8 mouse cellular contexts compared by ENCODE assay signal in the genomic region with DNA sequence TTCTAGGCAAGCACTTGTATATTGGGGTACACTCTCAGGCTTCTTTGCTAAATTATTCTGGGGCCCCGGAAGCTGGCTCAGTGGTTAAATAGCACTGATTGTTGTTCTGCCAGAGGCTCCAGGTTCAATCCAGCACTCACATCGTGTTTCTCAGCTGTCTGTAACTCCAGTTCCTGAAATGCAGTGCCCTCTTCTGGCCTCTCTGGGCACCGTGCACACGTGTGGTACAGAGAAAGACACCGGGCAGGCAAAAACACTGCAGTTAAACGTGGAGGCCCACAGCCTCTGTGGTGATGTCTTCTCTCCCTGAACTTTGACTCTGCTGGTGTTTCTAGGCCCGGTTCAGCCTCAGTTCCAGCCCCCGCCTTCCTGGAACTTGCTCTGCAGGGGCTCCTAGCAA. TPM values are rescaled to one million over a fixed set of nuclear protein-coding genes. Genes with fewer than 3 reads are reported as not detected.
DNase-seq lines count a peak whose midpoint lies in the region; ATAC-seq and TF ChIP-seq lines count a peak whose summit lies in the region.

No protein-coding gene starts in this region.

- H3K36me3 ChIP-seq in hindbrain, postnatal 0 days (ENCODE audit: insufficient read depth, low read length) = no peaks in the 10 kb centered on the region
- H3K36me3 ChIP-seq in hindbrain, embryonic 16.5 days (ENCODE audit: control insufficient read depth, insufficient read depth, low read length) = no peaks in the 10 kb centered on the region
- no peaks in the 10 kb centered on the region for H3K36me3 ChIP-seq in ES-E14 (ENCODE audit: control insufficient read depth, insufficient read depth, low read length, poor library complexity, severe bottlenecking)
- H3K36me3 ChIP-seq in midbrain, postnatal 0 days (ENCODE audit: insufficient read depth, low read length) = no peaks in the 10 kb centered on the region

- in situ Hi-C loops in ES-E14 (cut with MboI; ENCODE audit: low sequenced_read_pairs in 2 of 2, unreplicated experiment in 2 of 2) = no loop called here

- intact Hi-C loops in heart, postnatal 36 days (cut with DNase I) = no loop called here

- no peak overlapping the region for H3K4me2 ChIP-seq in hindbrain, postnatal 0 days (ENCODE audit: low read depth, low read length)
- no peak overlapping the region for H3K4me2 ChIP-seq in hindbrain, embryonic 16.5 days (ENCODE audit: low read length)
- H3K4me2 ChIP-seq in midbrain, postnatal 0 days (ENCODE audit: low read depth, low read length, poor library complexity, severe bottlenecking) = no peak overlapping the region

- 15% methylated on average over 8 of the region's 8 CpGs for WGBS in hindbrain, postnatal 0 days
- WGBS in hindbrain, embryonic 16.5 days = 17% methylated on average over 8 of the region's 8 CpGs
- WGBS in midbrain, postnatal 0 days = 14% methylated on average over 8 of the region's 8 CpGs

- no peaks in the 10 kb centered on the region for H3K9me3 ChIP-seq in hindbrain, postnatal 0 days (ENCODE audit: low read length)
- H3K9me3 ChIP-seq in hindbrain, embryonic 16.5 days (ENCODE audit: control insufficient read depth, low read length) = no peaks in the 10 kb centered on the region
- no peaks in the 10 kb centered on the region for H3K9me3 ChIP-seq in ES-E14 (ENCODE audit: control insufficient read depth, insufficient read depth, low read depth, low read length)
- H3K9me3 ChIP-seq in midbrain, postnatal 0 days (ENCODE audit: low read length) = no peaks in the 10 kb centered on the region

- no peaks in the 10 kb centered on the region for H3K27me3 ChIP-seq in hindbrain, postnatal 0 days (ENCODE audit: insufficient read depth, low read length)
- no peaks in the 10 kb centered on the region for H3K27me3 ChIP-seq in hindbrain, embryonic 16.5 days (replicated peaks; ENCODE audit: control insufficient read depth, insufficient read depth, low read length)
- H3K27me3 ChIP-seq in midbrain, postnatal 0 days (ENCODE audit: insufficient read depth, low read length) = no peaks in the 10 kb centered on the region

- H3K4me3 ChIP-seq in hindbrain, postnatal 0 days (ENCODE audit: low read length) = no peak overlapping the region
- no peak overlapping the region for H3K4me3 ChIP-seq in hindbrain, embryonic 16.5 days (ENCODE audit: low read length)
- H3K4me3 ChIP-seq in ES-E14 (ENCODE audit: insufficient read depth in 1 of 2, low read depth in 1 of 2, low read length in 2 of 2, poor library complexity in 1 of 2, severe bottlenecking in 1 of 2) = no peak overlapping the region
- H3K4me3 ChIP-seq in midbrain, postnatal 0 days (ENCODE audit: low read depth, low read length) = no peak overlapping the region

- no peak overlapping the region for H3K27ac ChIP-seq in hindbrain, postnatal 0 days
- no peak overlapping the region for H3K27ac ChIP-seq in hindbrain, embryonic 16.5 days (ENCODE audit: low read depth, low read length)
- no peak overlapping the region for H3K27ac ChIP-seq in ES-E14 (ENCODE audit: insufficient read depth, low read depth, low read length, poor library complexity, severe bottlenecking)
- H3K27ac ChIP-seq in midbrain, postnatal 0 days (ENCODE audit: low read depth, low read length) = no peak overlapping the region

- ATAC-seq in hindbrain, postnatal 0 days = peak; percentile 31; the same call in 1 of the 2 replicates
- ATAC-seq in hindbrain, embryonic 16.5 days = no peak
- ATAC-seq in midbrain, postnatal 0 days (ENCODE audit: low FRiP score) = no peak
- no peak for ATAC-seq in frontal cortex, adult (ENCODE audit: low TSS enrichment)

- TF ChIP-seq CTCF in hindbrain, postnatal 0 days (IDR thresholded peaks at IDR 0.05; ENCODE audit: low read depth) = peak; percentile 68
- TF ChIP-seq CTCF in midbrain, postnatal 0 days (IDR thresholded peaks at IDR 0.05) = peak; percentile 68

- H3K9ac ChIP-seq in hindbrain, postnatal 0 days (replicated peaks; ENCODE audit: low read length) = no peak overlapping the region
- no peak overlapping the region for H3K9ac ChIP-seq in hindbrain, embryonic 16.5 days (ENCODE audit: low read depth, low read length)
- H3K9ac ChIP-seq in ES-E14 (ENCODE audit: insufficient read depth, low read depth, low read length, poor library complexity, severe bottlenecking) = peak overlapping the region; percentile 36
- no peak overlapping the region for H3K9ac ChIP-seq in midbrain, postnatal 0 days (replicated peaks; ENCODE audit: low read length, poor library complexity, severe bottlenecking)

- DNase-seq in hindbrain, postnatal 0 days (ENCODE audit: low spot score) = peak; percentile 59
- DNase-seq in ES-E14 (ENCODE audit: low read depth, low spot score) = no peak
- peak; percentile 19 for DNase-seq in embryo, embryonic 11.5 days (ENCODE audit: low read depth, low spot score)
- peak; percentile 79 to 81 for DNase-seq in kidney, postnatal 36 days
- DNase-seq in midbrain, postnatal 0 days (ENCODE audit: low spot score) = peak; percentile 45
- DNase-seq in heart, postnatal 36 days = no peak

- H3K4me1 ChIP-seq in hindbrain, postnatal 0 days (ENCODE audit: insufficient read depth, low read length) = no peaks in the 10 kb centered on the region
- H3K4me1 ChIP-seq in hindbrain, embryonic 16.5 days (ENCODE audit: control insufficient read depth, insufficient read depth, low read depth, low read length) = peaks cover 3% of the 10 kb centered on the region; the same call in 1 of the 2 replicates
- peaks cover 0 to 14% of the 10 kb centered on the region in 2 experiments; a peak in 3 of 4 replicates for H3K4me1 ChIP-seq in ES-E14 (ENCODE audit: control insufficient read depth in 2 of 2, insufficient read depth in 2 of 2, low read length in 2 of 2, poor library complexity in 1 of 2)
- no peaks in the 10 kb centered on the region for H3K4me1 ChIP-seq in midbrain, postnatal 0 days (ENCODE audit: insufficient read depth, low read length)

TF ChIP-seq in ES-E14, 5 proteins besides CTCF, POLR2A, EP300 and RAD21:
- TF ChIP-seq ZNF384 (IDR thresholded peaks at IDR 0.05; ENCODE audit: low read depth, low read length) = no peak
- TF ChIP-seq MAFK (IDR thresholded peaks at IDR 0.05; ENCODE audit: insufficient read depth, low read depth, low read length) = no peak
- TF ChIP-seq HCFC1 (IDR thresholded peaks at IDR 0.05; ENCODE audit: borderline replicate concordance, insufficient read depth, low read length) = no peak
- no peak for TF ChIP-seq CHD2 (IDR thresholded peaks at IDR 0.05; ENCODE audit: low read depth, low read length)
- 0 out of 2 replicates have a peak, but pooled peaks have one; percentile 1 for TF ChIP-seq ZC3H11A (IDR thresholded peaks at IDR 0.05; ENCODE audit: borderline replicate concordance, low read depth, low read length)

RNA-seq across cellular contexts. Expression of a gene that starts 4.5 kb away (rescaled TPM):
- total RNA-seq in hindbrain, postnatal 0 days (2014; rRNA removed) = 80.3 and 83.2 TPM in 2 replicates
- 79.9 and 83.9 TPM in 2 replicates for polyA plus RNA-seq in hindbrain, postnatal 0 days (2015; fragmentation: Nextera tagmentation; extraction: Ambion mirVana)
- 54.2 and 58.9 TPM in 2 replicates for polyA plus RNA-seq in hindbrain, embryonic 16.5 days (2015; fragmentation: Nextera tagmentation; extraction: Ambion mirVana)
- 104 and 113 TPM in 2 replicates for total RNA-seq in ES-E14 (2012; rRNA removed)
- 70.0 and 79.3 TPM in 2 replicates for total RNA-seq in midbrain, postnatal 0 days (2014; rRNA removed)
- 95.1 and 95.2 TPM in 2 replicates for polyA plus RNA-seq in midbrain, postnatal 0 days (2015; fragmentation: Nextera tagmentation; extraction: Ambion mirVana)
- total RNA-seq in heart, postnatal 36 days (2021) = 10 to 100 TPM; 26.7 to 31.4 TPM

RNA-seq across cellular contexts. Expression of a gene that starts 17.7 kb away (rescaled TPM):
- 0.11 TPM in 1 of 2 replicates, not detected in the other for total RNA-seq in hindbrain, postnatal 0 days (2014; rRNA removed)
- 0.10 and 0.26 TPM in 2 replicates for polyA plus RNA-seq in hindbrain, postnatal 0 days (2015; fragmentation: Nextera tagmentation; extraction: Ambion mirVana)
- polyA plus RNA-seq in hindbrain, embryonic 16.5 days (2015; fragmentation: Nextera tagmentation; extraction: Ambion mirVana) = 0.26 and 0.44 TPM in 2 replicates
- total RNA-seq in ES-E14 (2012; rRNA removed) = 1.8 and 2.2 TPM in 2 replicates
- 0.49 and 0.61 TPM in 2 replicates for total RNA-seq in midbrain, postnatal 0 days (2014; rRNA removed)
- 0.22 TPM in 2 replicates for polyA plus RNA-seq in midbrain, postnatal 0 days (2015; fragmentation: Nextera tagmentation; extraction: Ambion mirVana)
- total RNA-seq in heart, postnatal 36 days (2021) = 1 to 10 TPM; 1.2 to 1.5 TPM

RNA-seq across cellular contexts. Expression of a gene that starts 17.8 kb away (rescaled TPM):
- total RNA-seq in hindbrain, postnatal 0 days (2014; rRNA removed) = 94.1 and 102 TPM in 2 replicates
- polyA plus RNA-seq in hindbrain, postnatal 0 days (2015; fragmentation: Nextera tagmentation; extraction: Ambion mirVana) = 112 and 119 TPM in 2 replicates
- polyA plus RNA-seq in hindbrain, embryonic 16.5 days (2015; fragmentation: Nextera tagmentation; extraction: Ambion mirVana) = 118 and 122 TPM in 2 replicates
- total RNA-seq in ES-E14 (2012; rRNA removed) = 391 and 461 TPM in 2 replicates
- total RNA-seq in midbrain, postnatal 0 days (2014; rRNA removed) = 75.0 and 92.2 TPM in 2 replicates
- 120 and 132 TPM in 2 replicates for polyA plus RNA-seq in midbrain, postnatal 0 days (2015; fragmentation: Nextera tagmentation; extraction: Ambion mirVana)
- total RNA-seq in heart, postnatal 36 days (2021) = 10 to 100 TPM; 40.7 to 45.0 TPM

RNA-seq across cellular contexts. Expression of a gene that starts 34.2 kb away (rescaled TPM):
- 101 and 108 TPM in 2 replicates for total RNA-seq in hindbrain, postnatal 0 days (2014; rRNA removed)
- 89.0 and 89.2 TPM in 2 replicates for polyA plus RNA-seq in hindbrain, postnatal 0 days (2015; fragmentation: Nextera tagmentation; extraction: Ambion mirVana)
- polyA plus RNA-seq in hindbrain, embryonic 16.5 days (2015; fragmentation: Nextera tagmentation; extraction: Ambion mirVana) = 76.8 and 82.6 TPM in 2 replicates
- 18.7 and 21.6 TPM in 2 replicates for total RNA-seq in ES-E14 (2012; rRNA removed)
- total RNA-seq in midbrain, postnatal 0 days (2014; rRNA removed) = 76.8 and 94.5 TPM in 2 replicates
- 80.2 and 83.8 TPM in 2 replicates for polyA plus RNA-seq in midbrain, postnatal 0 days (2015; fragmentation: Nextera tagmentation; extraction: Ambion mirVana)
- total RNA-seq in heart, postnatal 36 days (2021) = 10 to 100 TPM; 19.1 TPM

RNA-seq across cellular contexts. Expression of a gene that starts 45.4 kb away (rescaled TPM):
- total RNA-seq in hindbrain, postnatal 0 days (2014; rRNA removed) = 4.6 and 5.0 TPM in 2 replicates
- 3.8 and 5.2 TPM in 2 replicates for polyA plus RNA-seq in hindbrain, postnatal 0 days (2015; fragmentation: Nextera tagmentation; extraction: Ambion mirVana)
- 12.1 and 12.3 TPM in 2 replicates for polyA plus RNA-seq in hindbrain, embryonic 16.5 days (2015; fragmentation: Nextera tagmentation; extraction: Ambion mirVana)
- 85.8 and 128 TPM in 2 replicates for total RNA-seq in ES-E14 (2012; rRNA removed)
- total RNA-seq in midbrain, postnatal 0 days (2014; rRNA removed) = 0.22 and 3.7 TPM in 2 replicates
- polyA plus RNA-seq in midbrain, postnatal 0 days (2015; fragmentation: Nextera tagmentation; extraction: Ambion mirVana) = 4.2 and 5.3 TPM in 2 replicates
- total RNA-seq in heart, postnatal 36 days (2021) = 1 to 10 TPM; 2.8 TPM

Comparison
In these comparisons a context has a peak if more than half of its experiments do, and no peak if none do; other contexts are left out.
1. DNase-seq: peak in hindbrain, postnatal 0 days (single experiment), embryo, embryonic 11.5 days (single experiment), kidney, postnatal 36 days (2 of 2) and midbrain, postnatal 0 days (single experiment); none in ES-E14 (single experiment) and heart, postnatal 36 days (0 of 2).